Mouse (Mus musculus) liver, embryonic 14.5 days (tissue): ENCODE results near the gene Slc22a5. TPM values are rescaled to one million over a fixed set of nuclear protein-coding genes. Genes with fewer than 3 reads are reported as not detected.

Experiments
- ATAC-seq: fragments of 200-750 bp; cut with Nextera tagmentation; 2 replicates; pipeline ENCODE4 v1.8.0; 2017; ENCODE audit warnings: moderate number of reproducible peaks, mild to moderate bottlenecking, moderate library complexity; ENCODE audit not compliant: insufficient read depth
- DNase-seq, 3 experiments: peaks; one replicate each; pipeline ENCODE4 v3.0.0-alpha.2; 2012 to 2013; ENCODE audit warnings: low read depth in 3 of 3, low spot score in 3 of 3
- H3K27ac ChIP-seq: fragments of 300-500 bp; sonication (generic); 2 replicates; pipeline ENCODE4 v1.5.1; 2014; ENCODE audit warnings: moderate library complexity, mild to moderate bottlenecking, control low read depth, inconsistent platforms
- H3K27me3 ChIP-seq: fragments of 300-500 bp; sonication (generic); 2 replicates; pipeline ENCODE4 v1.6.1; 2014; ENCODE audit warnings: mild to moderate bottlenecking, low read length, moderate library complexity; ENCODE audit not compliant: control insufficient read depth, insufficient read depth
- H3K36me3 ChIP-seq: fragments of 300-500 bp; sonication (generic); replicated peaks from 2 replicates; pipeline ENCODE4 v1.6.1; 2014; ENCODE audit warnings: low read depth; ENCODE audit not compliant: control insufficient read depth, insufficient read depth
- H3K4me1 ChIP-seq, 2 experiments: fragments of 200-500 bp in 1 of 2; fragments of 300-500 bp in 1 of 2; sonication (generic) in 1 of 2; replicated peaks; 2 replicates each; pipeline ENCODE4 v1.6.1; 2012 to 2014; ENCODE audit warnings: antibody characterized with exemption in 1 of 2, inconsistent platforms in 1 of 2, low read length in 1 of 2; ENCODE audit not compliant: control insufficient read depth in 2 of 2, insufficient read depth in 2 of 2
- H3K4me2 ChIP-seq: fragments of 300-500 bp; sonication (generic); 2 replicates; pipeline ENCODE4 v1.6.1; 2014; ENCODE audit warnings: low read depth, mild to moderate bottlenecking, control low read depth, moderate library complexity
- H3K4me3 ChIP-seq, 2 experiments: fragments of 200-500 bp in 1 of 2; fragments of 300-500 bp in 1 of 2; sonication (generic) in 1 of 2; 2 replicates each; pipeline ENCODE4 v1.5.1; 2012 to 2014; ENCODE audit warnings: low read depth in 2 of 2, low read length in 2 of 2, mild to moderate bottlenecking in 2 of 2, control low read depth in 1 of 2, inconsistent platforms in 1 of 2, moderate library complexity in 1 of 2; ENCODE audit not compliant: insufficient read depth in 1 of 2
- H3K9ac ChIP-seq: fragments of 300-500 bp; sonication (generic); replicated peaks from 2 replicates; pipeline ENCODE4 v1.6.1; 2014; ENCODE audit warnings: mild to moderate bottlenecking, control low read depth, moderate library complexity
- H3K9me3 ChIP-seq: fragments of 300-500 bp; sonication (generic); 2 replicates; pipeline ENCODE4 v1.6.1; 2016; ENCODE audit warnings: low read length, mixed read lengths; ENCODE audit not compliant: control insufficient read depth
- CTCF ChIP-seq: IDR thresholded peaks from 2 replicates; pipeline ENCODE4 v1.5.1; 2016; ENCODE audit warnings: antibody characterized with exemption, low read depth, control low read depth
- EP300 ChIP-seq: IDR thresholded peaks from 2 replicates; pipeline ENCODE4 v1.6.1; 2016; ENCODE audit warnings: antibody characterized with exemption, low read depth
- WGBS: fragments of 180-500 bp; shearing (Covaris S2); extraction: QIAGEN DNeasy Blood & Tissue Kit; methylation state at CpG from one replicate; pipeline ENCODE4 v1.1.7; 2014; ENCODE audit not compliant: insufficient replicate concordance; 5-methylcytosine and 5-hydroxymethylcytosine counted together
- polyA plus RNA-seq, 2 experiments: library from polyadenylated mRNA; depleted of rRNA in 1 of 2; stranded (reverse) in 1 of 2; unstranded in 1 of 2; fragments of >200 nt; fragmentation: Nextera tagmentation in 1 of 2; extraction: Ambion mirVana in 1 of 2; gene quantifications; 2 replicates each; pipeline versions ENCODE4 v1.2.1 to v1.2.3; 2012 to 2014

Gene Slc22a5
- polyA plus RNA-seq, 2 experiments = 1.7 to 1.9 TPM

GRCm38 (mm10) chr11:53928585-53928984 is 37.1 kb upstream of the Slc22a5 start:
- Histone ChIP-seq H3K27ac (no peak overlapping the region), H3K36me3 (no peaks in the 10 kb centered on the region), H3K9me3 (no peaks in the 10 kb centered on the region), H3K9ac (no peak overlapping the region), H3K4me3 (no peak overlapping the region), H3K4me2 (no peak overlapping the region), H3K27me3 (no peaks in the 10 kb centered on the region), H3K4me1 (no peaks in the 10 kb centered on the region)
- ATAC-seq (no peak), DNase-seq (no peak)
- TF ChIP-seq CTCF (no peak), EP300 (no peak)
- WGBS = 48% methylated on average over 3 of the region's 3 CpGs

- TF ChIP-seq CTCF (no peak), EP300 (no peak)
- H3K9ac ChIP-seq = no peak overlapping the region
- no peaks in the 10 kb centered on the region for H3K9me3 ChIP-seq
- H3K27ac ChIP-seq = no peak overlapping the region
- no peak overlapping the region for H3K4me2 ChIP-seq
- no peak overlapping the region for H3K4me3 ChIP-seq
- 56% methylated on average over 5 of the region's 5 CpGs for WGBS
- no peaks in the 10 kb centered on the region for H3K4me1 ChIP-seq
- ATAC-seq (no peak), DNase-seq (no peak)
- H3K27me3 ChIP-seq = no peaks in the 10 kb centered on the region
- H3K36me3 ChIP-seq = no peaks in the 10 kb centered on the region
Observed at GRCm38 (mm10) chr11:53926303-53926702, 34.8 kb upstream of the Slc22a5 start.

- H3K27ac ChIP-seq = no peak overlapping the region
- H3K9ac ChIP-seq = no peak overlapping the region
- DNase-seq (no peak), ATAC-seq (no peak)
- H3K4me3 ChIP-seq = no peak overlapping the region
- H3K27me3 ChIP-seq = no peaks in the 10 kb centered on the region
- WGBS = 77% methylated on average over 4 of the region's 4 CpGs
- H3K4me2 ChIP-seq = no peak overlapping the region
- H3K36me3 ChIP-seq = no peaks in the 10 kb centered on the region
- no peaks in the 10 kb centered on the region for H3K4me1 ChIP-seq
- no peaks in the 10 kb centered on the region for H3K9me3 ChIP-seq
- TF ChIP-seq CTCF (no peak), EP300 (no peak)
Observed at GRCm38 (mm10) chr11:53918851-53919250, 27.4 kb upstream of the Slc22a5 start.

- no peaks in the 10 kb centered on the region for H3K36me3 ChIP-seq
- H3K9ac ChIP-seq = no peak overlapping the region
- H3K4me1 ChIP-seq = no peaks in the 10 kb centered on the region; a peak in 1 of 4 replicates
- H3K27me3 ChIP-seq = no peaks in the 10 kb centered on the region
- ATAC-seq = no peak
- no peak overlapping the region for H3K4me2 ChIP-seq
- no peak for DNase-seq
- 52% methylated on average over 4 of the region's 4 CpGs for WGBS
- no peaks in the 10 kb centered on the region for H3K9me3 ChIP-seq
- no peak overlapping the region for H3K4me3 ChIP-seq
- no peak overlapping the region for H3K27ac ChIP-seq
- TF ChIP-seq CTCF (no peak), EP300 (no peak)
Observed at GRCm38 (mm10) chr11:53911011-53911410, 19.6 kb upstream of the Slc22a5 start.

- 68% methylated on average over 8 of the region's 8 CpGs for WGBS
- ATAC-seq = no peak
- DNase-seq = no peak
Observed at GRCm38 (mm10) chr11:53908686-53909085, 17.2 kb upstream of the Slc22a5 start.

More at GRCm38 (mm10) chr11:53908686-53909085, 17.2 kb upstream of the Slc22a5 start:
- H3K27me3 ChIP-seq = no peaks in the 10 kb centered on the region
- TF ChIP-seq EP300 (no peak), CTCF (no peak)
- H3K4me2 ChIP-seq = no peak overlapping the region
- H3K9ac ChIP-seq = no peak overlapping the region
- no peak overlapping the region for H3K4me3 ChIP-seq
- no peaks in the 10 kb centered on the region for H3K9me3 ChIP-seq
- H3K36me3 ChIP-seq = no peaks in the 10 kb centered on the region
- peaks cover 0 to 3% of the 10 kb centered on the region in 2 experiments; a peak in 1 of 4 replicates for H3K4me1 ChIP-seq
- no peak overlapping the region for H3K27ac ChIP-seq
